Mouse (Mus musculus): ENCODE data around the gene Slit1. TPM values are rescaled to one million over a fixed set of nuclear protein-coding genes. Genes with fewer than 3 reads are reported as not detected.

Slit1 gene
- polyA plus RNA-seq, 1 experiment from 2014 or later, result 14.8 TPM

DNA sequence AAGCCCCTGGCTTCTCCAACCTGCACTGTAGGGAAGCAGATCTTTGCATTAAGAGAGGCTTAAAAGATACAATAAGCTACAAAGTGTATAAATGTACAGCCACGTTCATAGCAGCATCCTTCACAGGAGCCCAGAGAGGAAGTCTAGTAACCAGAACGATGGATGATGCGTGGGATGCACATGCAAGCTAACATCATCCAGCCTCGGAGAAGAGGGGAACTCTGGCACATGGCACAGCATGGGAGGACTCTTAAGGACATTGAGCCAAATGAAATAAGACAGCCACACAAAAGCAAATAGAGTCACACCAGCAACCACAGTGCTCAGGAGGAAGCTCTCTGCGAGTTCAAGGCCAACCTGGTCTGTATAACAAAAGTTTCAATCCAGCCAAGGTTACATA is 15.8 kb upstream of the Slit1 start:
- H3K4me3 ChIP-seq, result no peak overlapping the region
- no peak overlapping the region for H3K9ac ChIP-seq (replicated peaks)
- peaks cover 10% of the 10 kb centered on the region for H3K4me1 ChIP-seq
- no peak overlapping the region for H3K4me2 ChIP-seq (replicated peaks)
- no peaks in the 10 kb centered on the region for H3K36me3 ChIP-seq
- H3K27ac ChIP-seq (replicated peaks), result no peak overlapping the region
- no peaks in the 10 kb centered on the region for H3K9me3 ChIP-seq
- no peak for ATAC-seq (ENCODE audit: low FRiP score, low read depth)
- H3K27me3 ChIP-seq, result peaks cover 14% of the 10 kb centered on the region
- 80% methylated on average over 5 of the region's 5 CpGs for WGBS

DNA sequence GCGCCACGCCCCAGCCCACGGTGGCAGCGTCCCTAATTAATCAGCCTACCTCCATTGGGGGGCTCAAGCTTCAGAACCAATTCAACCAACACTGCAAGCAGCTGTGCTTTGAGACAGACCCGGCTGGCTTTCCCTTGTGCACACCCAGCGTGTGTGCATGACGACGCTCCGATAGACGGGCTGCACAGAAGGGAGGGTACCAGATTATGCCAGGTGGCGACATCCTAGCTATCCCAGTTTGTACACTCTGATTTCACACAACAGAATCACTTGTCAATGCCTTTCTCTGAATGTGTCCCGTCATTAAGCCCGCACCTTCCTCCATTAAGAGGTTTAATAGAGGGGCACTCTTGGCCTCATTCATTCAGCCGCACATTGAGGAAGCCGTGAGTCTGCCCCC is 11.3 kb upstream of the Slit1 start:
- no peaks in the 10 kb centered on the region for H3K36me3 ChIP-seq
- H3K9ac ChIP-seq (replicated peaks), result no peak overlapping the region
- H3K27me3 ChIP-seq, result peaks cover 30% of the 10 kb centered on the region
- H3K4me3 ChIP-seq, result no peak overlapping the region
- peaks cover 19% of the 10 kb centered on the region for H3K4me1 ChIP-seq
- no peak overlapping the region for H3K4me2 ChIP-seq (replicated peaks)
- no peak overlapping the region for H3K27ac ChIP-seq (replicated peaks)
- H3K9me3 ChIP-seq, result no peaks in the 10 kb centered on the region
- ATAC-seq (ENCODE audit: low FRiP score, low read depth), result no peak; the same call in 1 of the 2 replicates
- WGBS, result 44% methylated on average over 15 of the region's 15 CpGs

DNA sequence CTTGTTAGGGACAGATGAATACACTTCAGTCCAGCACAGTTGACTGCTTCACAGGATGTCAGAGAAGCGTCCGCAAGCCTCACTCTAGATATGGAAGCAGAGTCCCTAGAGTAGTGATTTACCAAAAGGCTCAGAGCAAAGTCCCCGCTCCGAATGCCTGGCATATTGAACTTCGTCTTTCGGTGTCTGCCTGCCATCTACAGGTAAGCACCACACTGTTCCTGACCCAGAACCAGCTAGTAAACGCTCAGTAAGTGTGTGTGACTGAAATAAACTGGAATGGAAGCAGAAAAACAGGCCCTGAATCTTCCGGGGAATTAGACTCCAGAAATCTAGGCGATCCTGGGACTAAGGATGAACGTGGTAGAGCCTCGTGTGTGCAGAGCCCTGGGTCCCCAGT is 8.4 kb upstream of the Slit1 start:
- WGBS, result 67% methylated on average over 11 of the region's 11 CpGs
- Histone ChIP-seq H3K36me3 (no peaks in the 10 kb centered on the region), H3K4me2 (replicated peaks) (no peak overlapping the region), H3K9me3 (no peaks in the 10 kb centered on the region), H3K4me3 (no peak overlapping the region), H3K4me1 (peaks cover 23% of the 10 kb centered on the region), H3K27me3 (peaks cover 30% of the 10 kb centered on the region), H3K27ac (replicated peaks) (no peak overlapping the region), H3K9ac (replicated peaks) (no peak overlapping the region)
- no peak for ATAC-seq (ENCODE audit: low FRiP score, low read depth)

DNA sequence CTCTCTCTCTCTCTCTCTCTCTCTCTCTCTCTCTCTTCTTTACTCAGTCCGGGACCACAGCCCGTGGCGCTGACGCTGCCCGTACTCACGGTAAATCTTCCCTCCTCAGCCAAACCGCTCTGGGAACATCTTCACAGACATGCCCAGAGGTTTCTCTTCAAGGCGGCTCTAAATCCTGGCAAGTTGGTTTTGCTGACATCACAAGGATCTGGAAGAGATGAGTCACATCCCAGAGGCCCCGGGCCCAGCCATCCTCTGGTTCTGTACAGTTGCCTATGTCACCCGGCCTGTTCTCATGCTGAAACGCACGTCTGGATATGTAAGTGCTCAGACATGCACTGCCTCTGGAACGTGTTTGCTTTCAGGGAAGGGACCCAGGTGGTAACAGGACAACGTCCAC is 4.0 kb upstream of the Slit1 start:
- Histone ChIP-seq H3K9ac (replicated peaks) (no peak overlapping the region), H3K9me3 (no peaks in the 10 kb centered on the region), H3K4me2 (replicated peaks) (no peak overlapping the region), H3K4me1 (peaks cover 58% of the 10 kb centered on the region), H3K4me3 (no peak overlapping the region), H3K36me3 (no peaks in the 10 kb centered on the region), H3K27ac (replicated peaks) (no peak overlapping the region), H3K27me3 (peaks cover 40% of the 10 kb centered on the region)
- ATAC-seq (ENCODE audit: low FRiP score, low read depth), result no peak
- 84% methylated on average over 14 of the region's 14 CpGs for WGBS

DNA sequence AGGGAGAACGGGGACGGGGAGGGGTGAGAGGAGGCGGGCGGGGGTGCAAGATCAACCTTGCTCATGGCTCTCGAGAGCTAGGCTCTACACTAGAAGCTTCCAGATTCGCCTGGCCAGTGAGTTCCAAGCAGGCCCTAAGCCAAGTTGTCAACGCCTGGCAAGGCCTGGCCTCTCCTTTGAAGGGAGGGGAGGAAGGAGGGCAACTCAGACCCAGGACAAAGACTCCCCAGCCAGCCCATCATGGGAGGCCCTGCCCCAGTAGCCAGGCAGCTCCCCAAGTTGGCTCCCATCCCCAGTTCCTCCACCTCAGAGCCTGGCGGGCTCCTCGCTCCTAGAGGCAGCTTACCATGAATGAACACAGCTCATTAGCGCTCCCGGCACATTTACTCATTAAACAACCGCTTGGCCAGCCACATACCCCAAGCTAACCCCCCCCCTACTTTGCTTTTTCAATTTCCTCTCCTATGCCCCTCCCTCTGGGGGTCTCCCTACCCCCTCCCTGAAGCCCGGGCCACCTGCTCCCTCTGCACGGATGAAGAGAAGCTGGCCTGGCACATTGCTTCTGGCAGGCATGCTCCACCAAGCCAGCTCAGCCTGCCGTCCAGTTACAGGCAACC is 2.6 kb upstream of the Slit1 start:
- H3K4me3 ChIP-seq, result no peak overlapping the region
- peak overlapping the region; percentile 69 for H3K27ac ChIP-seq (replicated peaks)
- H3K27me3 ChIP-seq, result peaks cover 48% of the 10 kb centered on the region
- WGBS, result 38% methylated on average over 15 of the region's 15 CpGs
- H3K36me3 ChIP-seq, result no peaks in the 10 kb centered on the region
- peaks cover 55% of the 10 kb centered on the region for H3K4me1 ChIP-seq
- H3K9ac ChIP-seq (replicated peaks), result no peak overlapping the region
- 0 out of 2 replicates have a peak overlapping the region, but pooled peaks have one; percentile 6 for H3K4me2 ChIP-seq (replicated peaks)
- peak; percentile 87 for ATAC-seq (ENCODE audit: low FRiP score, low read depth)
- no peaks in the 10 kb centered on the region for H3K9me3 ChIP-seq

DNA sequence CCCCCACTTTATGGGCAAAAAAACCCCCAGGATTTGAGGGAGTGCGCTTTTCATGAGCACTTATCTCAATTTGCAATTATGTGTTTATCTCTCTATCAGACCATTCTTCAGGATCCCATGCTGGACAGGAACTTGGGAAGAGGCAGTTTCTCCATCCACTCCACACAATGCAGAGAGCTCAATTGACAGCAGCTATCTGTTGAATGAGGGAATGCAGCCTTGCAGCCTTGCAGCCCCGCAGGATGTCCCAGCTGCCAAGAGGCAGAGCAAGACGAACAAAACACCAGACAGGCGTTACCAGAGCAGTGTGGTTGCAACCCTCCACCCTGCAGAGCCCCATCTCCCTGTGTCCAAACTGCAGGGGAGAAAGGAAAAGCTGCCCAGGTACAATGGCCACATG is 4.6 kb downstream of the Slit1 start:
- Histone ChIP-seq H3K36me3 (no peaks in the 10 kb centered on the region), H3K4me2 (replicated peaks) (peak overlapping the region; percentile 44; the same call in 1 of the 2 replicates), H3K27me3 (peaks cover 80% of the 10 kb centered on the region), H3K9me3 (no peaks in the 10 kb centered on the region), H3K27ac (replicated peaks) (peak overlapping the region; percentile 60), H3K4me1 (peaks cover 63% of the 10 kb centered on the region), H3K4me3 (no peak overlapping the region), H3K9ac (replicated peaks) (no peak overlapping the region)
- 19% methylated on average over 4 of the region's 4 CpGs for WGBS
- no peak for ATAC-seq (ENCODE audit: low FRiP score, low read depth)

DNA sequence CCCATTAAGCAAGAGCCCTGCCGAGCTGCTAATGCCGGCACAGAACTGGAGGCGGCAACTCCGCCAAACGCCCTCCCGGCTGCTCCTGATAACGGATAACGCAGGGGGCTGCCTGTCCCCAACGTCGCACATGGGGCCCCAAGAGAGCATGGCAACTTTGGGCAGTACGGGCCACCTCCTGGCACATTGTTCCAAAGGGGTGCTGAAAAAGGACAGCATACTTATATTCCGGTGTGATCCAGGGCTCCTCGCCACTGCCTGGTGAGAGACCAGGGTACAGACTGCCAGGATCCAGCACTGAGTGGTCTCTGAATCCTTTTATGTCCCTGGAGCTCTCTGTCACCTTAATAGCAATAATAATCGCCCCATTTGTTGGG is 5.0 kb downstream of the Slit1 start:
- no peak overlapping the region for H3K9ac ChIP-seq (replicated peaks)
- no peaks in the 10 kb centered on the region for H3K36me3 ChIP-seq
- H3K4me3 ChIP-seq, result peak overlapping the region; percentile 11; the same call in 1 of the 2 replicates
- peaks cover 58% of the 10 kb centered on the region for H3K4me1 ChIP-seq
- peaks cover 79% of the 10 kb centered on the region for H3K27me3 ChIP-seq
- 10% methylated on average over 14 of the region's 14 CpGs for WGBS
- peak overlapping the region; percentile 44 for H3K4me2 ChIP-seq (replicated peaks)
- no peaks in the 10 kb centered on the region for H3K9me3 ChIP-seq
- peak; percentile 34 for ATAC-seq (ENCODE audit: low FRiP score, low read depth)
- peak overlapping the region; percentile 60 for H3K27ac ChIP-seq (replicated peaks)

DNA sequence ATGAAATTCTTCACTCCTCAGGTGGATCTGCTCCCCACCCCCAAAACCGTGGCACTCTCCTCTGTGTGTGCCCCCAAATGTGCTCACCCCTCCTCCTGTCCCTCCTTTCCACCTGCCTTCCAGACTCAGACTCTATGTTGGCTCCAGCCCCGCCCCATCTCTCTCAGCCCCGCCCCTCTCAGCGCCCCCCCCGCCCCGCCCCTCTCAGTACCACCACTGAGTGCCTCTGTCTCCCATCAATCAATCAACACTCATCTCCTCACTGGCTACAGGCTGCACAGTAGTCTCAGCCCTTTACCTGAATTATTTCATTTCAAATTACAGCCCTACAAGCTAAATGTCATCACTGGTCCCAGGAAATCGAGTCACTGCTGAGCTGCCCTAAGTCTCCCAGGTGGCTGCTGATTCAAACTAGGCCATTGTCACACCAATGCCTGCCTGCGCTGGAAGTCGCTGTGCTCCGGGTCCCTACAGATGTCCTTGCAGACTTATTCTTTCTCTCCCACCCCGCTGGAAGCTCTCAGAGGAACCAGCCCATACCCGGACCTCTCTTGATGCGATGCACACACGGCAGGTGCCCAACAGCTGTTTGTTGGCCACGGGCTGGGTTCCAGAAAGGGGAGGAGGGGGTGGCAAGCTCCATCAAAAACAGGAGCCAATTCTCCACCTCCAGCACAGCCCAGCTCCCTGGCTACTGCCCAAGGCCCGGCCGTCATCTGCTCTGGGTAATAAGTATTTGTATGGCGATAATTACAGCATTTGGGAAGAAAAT is 5.6 kb downstream of the Slit1 start:
- ATAC-seq (ENCODE audit: low FRiP score, low read depth), result peak; percentile 67
- Histone ChIP-seq H3K4me1 (peaks cover 52% of the 10 kb centered on the region), H3K9ac (replicated peaks) (no peak overlapping the region), H3K27me3 (peaks cover 74% of the 10 kb centered on the region), H3K4me3 (peak overlapping the region; percentile 11; the same call in 1 of the 2 replicates), H3K4me2 (replicated peaks) (peak overlapping the region; percentile 44), H3K27ac (replicated peaks) (peak overlapping the region; percentile 60), H3K36me3 (no peaks in the 10 kb centered on the region), H3K9me3 (no peaks in the 10 kb centered on the region)
- 3% methylated on average over 17 of the region's 18 CpGs for WGBS

DNA sequence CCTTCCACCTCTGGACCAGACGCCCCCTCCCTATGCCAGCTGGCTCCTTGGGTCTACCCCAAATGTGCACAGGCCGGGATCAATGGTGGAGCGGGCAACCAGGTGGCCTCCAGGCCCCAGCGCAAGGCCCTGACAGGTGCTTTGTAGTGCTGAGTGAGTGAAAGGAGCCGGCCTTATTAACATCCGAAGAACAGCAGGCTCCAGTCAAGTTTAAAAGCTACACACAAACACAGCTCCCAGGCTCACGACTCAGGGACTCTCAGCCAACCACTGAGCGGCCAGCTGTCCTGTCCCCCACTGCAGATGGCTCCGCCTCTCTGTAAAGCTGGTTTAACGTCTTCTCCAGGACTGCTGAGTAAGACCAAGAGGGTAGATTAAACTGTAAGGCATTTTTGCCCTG is 8.8 kb downstream of the Slit1 start:
- Histone ChIP-seq H3K9me3 (peaks cover 10% of the 10 kb centered on the region; the same call in 1 of the 2 replicates), H3K4me2 (replicated peaks) (0 out of 2 replicates have a peak overlapping the region, but pooled peaks have one; percentile 9), H3K27ac (replicated peaks) (peak overlapping the region; percentile 65), H3K27me3 (peaks cover 42% of the 10 kb centered on the region), H3K4me3 (no peak overlapping the region), H3K36me3 (peaks cover 15% of the 10 kb centered on the region; the same call in 1 of the 2 replicates), H3K4me1 (peaks cover 39% of the 10 kb centered on the region), H3K9ac (replicated peaks) (no peak overlapping the region)
- ATAC-seq (ENCODE audit: low FRiP score, low read depth), result peak; percentile 53
- WGBS, result 12% methylated on average over 10 of the region's 10 CpGs

DNA sequence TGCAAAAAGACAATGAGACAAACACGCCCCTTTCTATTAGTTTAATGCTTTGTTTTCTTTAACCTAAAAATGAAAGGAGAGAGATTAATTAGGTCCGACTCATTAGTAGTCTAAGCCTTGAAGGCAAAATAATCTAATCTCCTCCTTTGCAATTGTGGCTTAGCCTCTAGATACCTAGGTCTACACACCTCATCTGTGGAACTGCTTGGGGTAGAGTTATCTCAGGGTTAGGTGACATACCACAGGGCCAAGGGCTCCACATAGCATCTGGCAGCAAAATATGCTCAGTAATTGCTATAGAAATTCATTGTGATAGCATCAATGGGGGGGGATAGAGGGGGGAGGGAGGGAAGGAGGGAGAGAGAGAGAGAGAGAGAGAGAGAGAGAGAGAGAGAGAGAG is 18.0 kb downstream of the Slit1 start:
- Histone ChIP-seq H3K27me3 (0 out of 2 replicates have a peak, but pooled peaks cover 3% of the 10 kb centered on the region), H3K36me3 (0 out of 2 replicates have a peak, but pooled peaks cover 9% of the 10 kb centered on the region), H3K9ac (replicated peaks) (no peak overlapping the region), H3K27ac (replicated peaks) (no peak overlapping the region; the same call in 1 of the 2 replicates), H3K4me3 (no peak overlapping the region), H3K4me1 (peaks cover 10% of the 10 kb centered on the region), H3K9me3 (no peaks in the 10 kb centered on the region), H3K4me2 (replicated peaks) (no peak overlapping the region)
- no peak for ATAC-seq (ENCODE audit: low FRiP score, low read depth)
- 55% methylated on average over 2 of the region's 2 CpGs for WGBS

DNA sequence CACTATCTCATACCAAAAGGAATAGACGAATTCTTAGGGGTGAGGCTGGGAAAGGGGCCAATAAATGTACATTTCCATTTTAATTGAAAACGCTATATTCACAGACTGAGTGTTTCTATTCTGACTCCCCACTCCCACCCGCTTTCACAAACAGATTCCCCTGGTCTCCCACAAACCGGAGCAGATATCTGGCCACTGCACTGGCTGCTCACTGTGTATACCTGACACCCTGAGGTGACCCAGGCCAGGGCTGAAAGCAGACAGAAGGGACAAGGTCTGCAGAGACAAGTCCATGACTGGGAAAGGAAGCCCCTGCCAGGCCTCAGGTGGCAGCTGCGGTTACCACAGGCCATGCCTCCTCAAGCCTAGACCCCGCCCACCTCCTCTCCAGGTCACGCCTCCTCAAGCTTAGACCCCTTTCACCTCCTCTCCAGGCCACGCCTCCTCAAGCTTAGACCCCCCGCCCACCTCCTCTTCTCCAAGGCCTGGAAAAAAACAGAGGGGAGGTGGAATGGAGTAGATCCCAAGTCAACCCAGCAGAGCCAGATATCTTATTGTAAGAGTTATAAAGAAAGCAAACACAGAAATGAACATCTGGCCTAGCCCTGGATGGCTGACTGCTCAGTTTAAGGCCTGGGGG is 18.5 kb downstream of the Slit1 start:
- Histone ChIP-seq H3K9me3 (no peaks in the 10 kb centered on the region), H3K36me3 (0 out of 2 replicates have a peak, but pooled peaks cover 4% of the 10 kb centered on the region), H3K27ac (replicated peaks) (no peak overlapping the region; the same call in 1 of the 2 replicates), H3K9ac (replicated peaks) (no peak overlapping the region), H3K4me3 (no peak overlapping the region), H3K27me3 (0 out of 2 replicates have a peak, but pooled peaks cover 3% of the 10 kb centered on the region), H3K4me1 (peaks cover 10% of the 10 kb centered on the region), H3K4me2 (replicated peaks) (no peak overlapping the region)
- peak; percentile 79; the same call in 1 of the 2 replicates for ATAC-seq (ENCODE audit: low FRiP score, low read depth)
- WGBS, result 33% methylated on average over 9 of the region's 9 CpGs

DNA sequence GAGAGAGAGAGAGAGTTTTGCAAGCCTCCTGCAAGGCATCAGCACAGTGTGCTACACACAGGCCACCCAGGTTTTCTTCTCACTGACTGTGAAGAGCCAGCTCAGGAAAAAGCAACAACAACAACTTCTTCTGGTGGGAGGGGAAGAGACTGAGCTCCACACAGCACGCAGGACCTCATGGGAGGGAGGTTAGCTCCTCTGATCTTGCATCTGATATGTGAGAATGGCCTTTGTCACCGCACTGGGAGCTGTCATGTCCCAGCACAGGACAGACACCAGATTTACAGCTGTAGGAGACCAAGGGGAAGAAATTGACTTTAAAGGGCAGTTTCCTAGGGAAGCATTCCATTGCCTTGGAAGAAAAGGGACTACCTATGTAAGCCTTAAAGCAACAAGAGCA is 20.1 kb downstream of the Slit1 start:
- Histone ChIP-seq H3K27ac (replicated peaks) (no peak overlapping the region), H3K27me3 (0 out of 2 replicates have a peak, but pooled peaks cover 12% of the 10 kb centered on the region), H3K9me3 (no peaks in the 10 kb centered on the region), H3K9ac (replicated peaks) (no peak overlapping the region), H3K4me1 (peaks cover 20% of the 10 kb centered on the region), H3K4me3 (no peak overlapping the region), H3K4me2 (replicated peaks) (no peak overlapping the region), H3K36me3 (0 out of 2 replicates have a peak, but pooled peaks cover 4% of the 10 kb centered on the region)
- 42% methylated on average over 2 of the region's 2 CpGs for WGBS
- no peak for ATAC-seq (ENCODE audit: low FRiP score, low read depth)

All from midbrain, embryonic 12.5 days (tissue).